Mouse (Mus musculus) MEL (cell line): Measurements from ENCODE around the gene Cdkn2d. TPM values are rescaled to one million over a fixed set of nuclear protein-coding genes. Genes with fewer than 3 reads are reported as not detected.
A peak's percentile ranks its signal among the peaks of the same experiment; 100 is the strongest.

Experiments
- DNase-seq: peaks from one replicate; pipeline ENCODE4 v3.0.0; 2011; ENCODE audit warnings: low read depth, low spot score
- H3K27ac ChIP-seq: 2 replicates; pipeline ENCODE4 v1.5.1; 2012; ENCODE audit warnings: low read depth, mild to moderate bottlenecking, control low read depth, low read length, moderate library complexity; ENCODE audit not compliant: control insufficient read depth
- H3K27me3 ChIP-seq, 2 experiments: fragments of 150-350 bp in 1 of 2; sonication (generic) in 1 of 2; 2 replicates each; pipeline ENCODE4 v1.6.1; 2012; ENCODE audit warnings: low read length in 2 of 2, mild to moderate bottlenecking in 2 of 2, improper control_type of control experiment in 1 of 2, moderate library complexity in 1 of 2; ENCODE audit not compliant: insufficient read depth in 2 of 2, control insufficient read depth in 1 of 2
- H3K36me3 ChIP-seq, 2 experiments: 2 replicates each; pipeline ENCODE4 v1.6.1; 2012 to 2014; ENCODE audit warnings: low read length in 2 of 2, improper control_type of control experiment in 1 of 2, inconsistent platforms in 1 of 2, mild to moderate bottlenecking in 1 of 2; ENCODE audit not compliant: insufficient read depth in 2 of 2, control insufficient read depth in 1 of 2
- H3K4me1 ChIP-seq, 2 experiments: fragments of 150-350 bp in 1 of 2; sonication (generic) in 1 of 2; 2 replicates each; pipeline ENCODE4 v1.6.1; 2012; ENCODE audit warnings: low read length in 2 of 2, improper control_type of control experiment in 1 of 2, mild to moderate bottlenecking in 1 of 2; ENCODE audit not compliant: insufficient read depth in 2 of 2, control insufficient read depth in 1 of 2
- H3K4me3 ChIP-seq, 2 experiments: fragments of 150-350 bp in 1 of 2; sonication (generic) in 1 of 2; 2 replicates each; pipeline ENCODE4 v1.5.1; 2012; ENCODE audit warnings: low read depth in 2 of 2, low read length in 2 of 2, mild to moderate bottlenecking in 2 of 2, moderate library complexity in 2 of 2, control low read depth in 1 of 2, improper control_type of control experiment in 1 of 2; ENCODE audit not compliant: control insufficient read depth in 1 of 2, insufficient read depth in 1 of 2
- H3K79me2 ChIP-seq: 2 replicates; pipeline ENCODE4 v1.6.1; 2012; ENCODE audit warnings: mild to moderate bottlenecking, low read length, moderate library complexity; ENCODE audit not compliant: control insufficient read depth, poor library complexity, insufficient read depth
- H3K9ac ChIP-seq: 2 replicates; pipeline ENCODE4 v1.6.1; 2012; ENCODE audit warnings: low read depth, mild to moderate bottlenecking, control low read depth, low read length, moderate library complexity; ENCODE audit not compliant: control insufficient read depth, poor library complexity, severe bottlenecking
- H3K9me3 ChIP-seq: fragments of 150-350 bp; sonication (generic); replicated peaks from 2 replicates; pipeline ENCODE4 v1.6.1; 2012; ENCODE audit warnings: mild to moderate bottlenecking, low read length, improper control_type of control experiment, moderate library complexity; ENCODE audit not compliant: insufficient read depth
- CHD1 ChIP-seq: IDR thresholded peaks from 2 replicates; pipeline ENCODE4 v1.6.1; 2012; ENCODE audit warnings: low read depth, mild to moderate bottlenecking, inconsistent platforms, low read length, improper control_type of control experiment
- CHD2 ChIP-seq: IDR thresholded peaks from 2 replicates; pipeline ENCODE4 v1.6.1; 2011; ENCODE audit warnings: low read length, improper control_type of control experiment
- CTCF ChIP-seq, 3 experiments: IDR thresholded peaks in 2 of 3; conservative IDR thresholded peaks in 1 of 3; 2 replicates each; pipeline ENCODE4 v1.5.1; 2011 to 2012; ENCODE audit warnings: low read length in 3 of 3, low read depth in 2 of 3, mild to moderate bottlenecking in 2 of 3, improper control_type of control experiment in 1 of 3, inconsistent platforms in 1 of 3, mixed read lengths in 1 of 3, moderate library complexity in 1 of 3; ENCODE audit not compliant: control insufficient read depth in 1 of 3, insufficient read depth in 1 of 3, poor library complexity in 1 of 3, severe bottlenecking in 1 of 3
- E2F4 ChIP-seq: IDR thresholded peaks from 2 replicates; pipeline ENCODE4 v1.6.1; 2011; ENCODE audit warnings: low read depth, low read length, improper control_type of control experiment, borderline replicate concordance
- ELF1 ChIP-seq: IDR thresholded peaks from 2 replicates; pipeline ENCODE4 v1.6.1; 2014; ENCODE audit warnings: low read depth, mild to moderate bottlenecking, inconsistent platforms, low read length, improper control_type of control experiment, moderate library complexity
- EP300 ChIP-seq, 2 experiments: IDR thresholded peaks; 2 replicates each; pipeline ENCODE4 v1.6.1; 2011; ENCODE audit warnings: improper control_type of control experiment in 2 of 2, low read length in 2 of 2, low read depth in 1 of 2, mild to moderate bottlenecking in 1 of 2
- ETS1 ChIP-seq: IDR thresholded peaks from 2 replicates; pipeline ENCODE4 v1.6.1; 2012; ENCODE audit warnings: low read depth, mild to moderate bottlenecking, inconsistent platforms, low read length, improper control_type of control experiment, moderate library complexity
- GABPA ChIP-seq: IDR thresholded peaks from 2 replicates; pipeline ENCODE4 v1.6.1; 2012; ENCODE audit warnings: low read depth, mild to moderate bottlenecking, inconsistent platforms, low read length, improper control_type of control experiment, moderate library complexity
- GATA1 ChIP-seq: IDR thresholded peaks from 2 replicates; pipeline ENCODE4 v1.6.1; 2011; ENCODE audit warnings: low read depth, low read length, improper control_type of control experiment
- HCFC1 ChIP-seq: IDR thresholded peaks from 2 replicates; pipeline ENCODE4 v1.6.1; 2012; ENCODE audit warnings: low read depth, mild to moderate bottlenecking, inconsistent platforms, low read length, improper control_type of control experiment, moderate library complexity
- MAFK ChIP-seq: IDR thresholded peaks from 2 replicates; pipeline ENCODE4 v1.6.1; 2011; ENCODE audit warnings: low read depth, mild to moderate bottlenecking, low read length, improper control_type of control experiment, borderline replicate concordance
- MAX ChIP-seq: IDR thresholded peaks from 2 replicates; pipeline ENCODE4 v1.6.1; 2011; ENCODE audit warnings: low read length, improper control_type of control experiment
- MAZ ChIP-seq: IDR thresholded peaks from 2 replicates; pipeline ENCODE4 v1.6.1; 2012; ENCODE audit warnings: low read depth, mild to moderate bottlenecking, inconsistent platforms, low read length, improper control_type of control experiment
- MEF2A ChIP-seq: IDR thresholded peaks from 2 replicates; pipeline ENCODE4 v1.6.1; 2014; ENCODE audit warnings: low read depth, mild to moderate bottlenecking, inconsistent platforms, low read length, improper control_type of control experiment; ENCODE audit not compliant: poor library complexity, insufficient replicate concordance, severe bottlenecking; ENCODE audit errors: extremely low read depth
- MXI1 ChIP-seq: IDR thresholded peaks from 2 replicates; pipeline ENCODE4 v1.6.1; 2011; ENCODE audit warnings: mild to moderate bottlenecking, low read depth, low read length, improper control_type of control experiment
- MYB ChIP-seq: IDR thresholded peaks from 2 replicates; pipeline ENCODE4 v1.6.1; 2011; ENCODE audit warnings: mild to moderate bottlenecking, low read depth, low read length, improper control_type of control experiment
- MYC ChIP-seq: IDR thresholded peaks from 2 replicates; pipeline ENCODE4 v1.6.1; 2011; ENCODE audit warnings: low read depth, mild to moderate bottlenecking, low read length, improper control_type of control experiment, moderate library complexity
- NELFE ChIP-seq: IDR thresholded peaks from 2 replicates; pipeline ENCODE4 v1.6.1; 2011; ENCODE audit warnings: low read depth, low read length, improper control_type of control experiment
- NRF1 ChIP-seq: IDR thresholded peaks from 2 replicates; pipeline ENCODE4 v1.6.1; 2014; ENCODE audit warnings: low read depth, mild to moderate bottlenecking, inconsistent platforms, low read length, improper control_type of control experiment, moderate library complexity; ENCODE audit not compliant: poor library complexity, insufficient read depth, severe bottlenecking
- POLR2A ChIP-seq, 2 experiments: IDR thresholded peaks; 2 replicates each; pipeline ENCODE4 v1.6.1; 2011 to 2012; ENCODE audit warnings: low read length in 2 of 2, mild to moderate bottlenecking in 2 of 2, control low read depth in 1 of 2, improper control_type of control experiment in 1 of 2, low read depth in 1 of 2, moderate library complexity in 1 of 2; ENCODE audit not compliant: control insufficient read depth in 1 of 2, insufficient read depth in 1 of 2, poor library complexity in 1 of 2
- POLR2AphosphoS2 ChIP-seq: IDR thresholded peaks from 2 replicates; pipeline ENCODE4 v1.6.1; 2011; ENCODE audit warnings: low read length, improper control_type of control experiment
- RAD21 ChIP-seq: IDR thresholded peaks from 2 replicates; pipeline ENCODE4 v1.6.1; 2011; ENCODE audit warnings: mild to moderate bottlenecking, low read depth, low read length, improper control_type of control experiment
- RCOR1 ChIP-seq: IDR thresholded peaks from 2 replicates; pipeline ENCODE4 v1.6.1; 2012; ENCODE audit warnings: low read depth, mild to moderate bottlenecking, inconsistent platforms, low read length, improper control_type of control experiment
- SIN3A ChIP-seq: IDR thresholded peaks from 2 replicates; pipeline ENCODE4 v1.6.1; 2012; ENCODE audit warnings: low read length, improper control_type of control experiment, inconsistent platforms
- SMC3 ChIP-seq: IDR thresholded peaks from 2 replicates; pipeline ENCODE4 v1.6.1; 2011; ENCODE audit warnings: low read depth, low read length, improper control_type of control experiment
- TBP ChIP-seq: IDR thresholded peaks from 2 replicates; pipeline ENCODE4 v1.8.0; 2011; ENCODE audit warnings: low read depth, low read length, improper control_type of control experiment
- TCF12 ChIP-seq: IDR thresholded peaks from 2 replicates; pipeline ENCODE4 v1.6.1; 2014; ENCODE audit warnings: low read depth, mild to moderate bottlenecking, inconsistent platforms, low read length, improper control_type of control experiment, moderate library complexity
- USF2 ChIP-seq, 2 experiments: IDR thresholded peaks; 2 replicates each; pipeline ENCODE4 v1.6.1; 2011 to 2012; ENCODE audit warnings: improper control_type of control experiment in 2 of 2, low read length in 2 of 2, borderline replicate concordance in 1 of 2, inconsistent platforms in 1 of 2, low read depth in 1 of 2, mild to moderate bottlenecking in 1 of 2; ENCODE audit not compliant: insufficient read depth in 1 of 2
- ZC3H11A ChIP-seq: IDR thresholded peaks from 2 replicates; pipeline ENCODE4 v1.6.1; 2012; ENCODE audit warnings: low read depth, mild to moderate bottlenecking, inconsistent platforms, low read length, improper control_type of control experiment
- ZNF384 ChIP-seq: IDR thresholded peaks from 2 replicates; pipeline ENCODE4 v1.6.1; 2012; ENCODE audit warnings: low read depth, mild to moderate bottlenecking, inconsistent platforms, low read length, improper control_type of control experiment
- polyA plus RNA-seq, 2 experiments: library from polyadenylated mRNA; stranded (reverse) in 1 of 2; unstranded in 1 of 2; fragments of >175 nt in 1 of 2; fragments of >200 nt in 1 of 2; gene quantifications; 2 replicates each; pipeline versions ENCODE4 v1.2.1 to v1.2.4; 2012; ENCODE audit warnings: low replicate concordance in 2 of 2, low read depth in 1 of 2; ENCODE audit not compliant: insufficient read length in 2 of 2, insufficient read depth in 1 of 2, missing spikeins in 1 of 2
- total RNA-seq: library from RNA; depleted of rRNA; stranded (reverse); fragments of 300-350 nt; gene quantifications from 2 replicates; pipeline ENCODE4 v1.2.3, GENCODE M21; 2012

The Cdkn2d gene
- total and polyA plus RNA-seq, 3 experiments = 40.1 to 67.9 TPM; not detected in 1

DNA sequence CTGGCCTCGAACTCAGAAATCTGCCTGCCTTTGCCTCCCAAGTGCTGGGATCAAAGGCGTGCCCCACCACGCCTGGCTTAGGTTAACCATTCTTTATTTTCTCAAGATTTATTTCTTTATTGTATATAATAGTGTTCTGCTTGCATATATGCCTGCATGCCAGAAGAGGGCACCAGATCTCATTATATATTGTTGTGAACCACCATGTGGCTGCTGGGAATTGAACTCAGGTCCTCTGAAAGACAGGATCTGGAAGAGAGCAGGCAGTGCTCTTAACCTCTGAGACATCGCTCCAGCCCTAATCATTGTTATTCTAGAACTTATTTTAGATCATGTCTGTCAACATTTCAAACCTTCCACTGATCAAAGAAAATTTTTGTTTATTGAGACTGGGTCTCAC, 28.3 kb upstream of the Cdkn2d start:
- Histone ChIP-seq H3K36me3 (peaks cover 0 to 22% of the 10 kb centered on the region in 2 experiments; a peak in 2 of 4 replicates), H3K4me1 (peaks cover 18 to 26% of the 10 kb centered on the region in 2 experiments), H3K79me2 (peaks cover 22% of the 10 kb centered on the region), H3K9ac (no peak overlapping the region), H3K9me3 (no peaks in the 10 kb centered on the region), H3K4me3 (no peak overlapping the region), H3K27me3 (no peaks in the 10 kb centered on the region), H3K27ac (no peak overlapping the region)
- no peak for TF ChIP-seq CHD2
- TF ChIP-seq E2F4 = 0 out of 2 replicates have a peak, but pooled peaks have one; percentile 13
- no peak for TF ChIP-seq CHD1
- TF ChIP-seq RCOR1 = peak; percentile 53; the same call in 1 of the 2 replicates
- TF ChIP-seq MYB = no peak
- peak; percentile 69 for TF ChIP-seq SMC3
- TF ChIP-seq CTCF (IDR thresholded peaks at IDR 0.05 in 2 of 3, conservative IDR thresholded peaks at IDR 0.05 in 1 of 3; ENCODE audit: control insufficient read depth in 1 of 3, insufficient read depth in 1 of 3, low read depth in 2 of 3, low read length in 3 of 3, poor library complexity in 1 of 3, severe bottlenecking in 1 of 3) = peak; percentile 51 to 70 (median 60)
- TF ChIP-seq ZC3H11A = peak; percentile 52; the same call in 1 of the 2 replicates
- no peak for TF ChIP-seq USF2 (IDR thresholded peaks at IDR 0.05; ENCODE audit: borderline replicate concordance in 1 of 2, insufficient read depth in 1 of 2, low read depth in 1 of 2, low read length in 2 of 2)
- 0 out of 2 replicates have a peak, but pooled peaks have one; percentile 32 for TF ChIP-seq HCFC1
- peak; percentile 59 for TF ChIP-seq RAD21
- peak; percentile 71; the same call in 1 of the 2 replicates for TF ChIP-seq MYC
- peak; percentile 58; the same call in 1 of the 2 replicates for TF ChIP-seq MXI1
- peak; percentile 53; the same call in 1 of the 2 replicates for TF ChIP-seq SIN3A
- 0 out of 4 replicates have a peak, but pooled peaks of 1 of the 2 experiments have one; percentile 13 for TF ChIP-seq EP300 (IDR thresholded peaks at IDR 0.05; ENCODE audit: low read depth in 1 of 2, low read length in 2 of 2)
- TF ChIP-seq MAX = peak; percentile 54; the same call in 1 of the 2 replicates
- 0 out of 2 replicates have a peak, but pooled peaks have one; percentile 18 for TF ChIP-seq ZNF384
- DNase-seq = peak; percentile 76

DNA sequence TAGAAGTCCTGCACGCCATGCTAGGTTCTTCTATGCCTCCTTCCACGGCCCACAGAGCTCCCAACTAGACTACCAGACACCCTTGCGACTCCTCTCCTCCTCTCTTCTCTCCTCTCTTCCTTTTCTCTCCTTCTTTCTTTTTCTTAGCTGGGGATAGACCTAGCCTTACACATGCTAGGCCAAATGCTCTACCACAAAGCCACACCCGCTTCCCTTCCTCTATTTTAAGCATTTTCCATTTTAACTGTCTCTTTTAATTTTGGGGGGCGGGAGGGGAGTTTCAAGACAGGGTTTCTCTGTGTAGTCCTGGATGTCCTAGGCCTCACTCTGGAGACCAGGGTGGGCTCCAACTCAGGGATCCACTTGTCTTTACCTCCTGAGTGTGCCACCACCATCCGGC, 27.6 kb upstream of the Cdkn2d start:
- peak; percentile 84 for DNase-seq
- Histone ChIP-seq H3K36me3 (peaks cover 0 to 25% of the 10 kb centered on the region in 2 experiments; a peak in 2 of 4 replicates), H3K9me3 (no peaks in the 10 kb centered on the region), H3K27ac (peak overlapping the region; percentile 37), H3K79me2 (peaks cover 22% of the 10 kb centered on the region), H3K9ac (peak overlapping the region; percentile 10), H3K4me3 (no peak overlapping the region), H3K27me3 (no peaks in the 10 kb centered on the region), H3K4me1 (peaks cover 20 to 32% of the 10 kb centered on the region in 2 experiments)
- TF ChIP-seq GATA1 (0 out of 2 replicates have a peak, but pooled peaks have one; percentile 1), ELF1 (no peak), MAZ (peak; percentile 65; the same call in 1 of the 2 replicates), TCF12 (0 out of 2 replicates have a peak, but pooled peaks have one; percentile 37), CTCF (IDR thresholded peaks at IDR 0.05 in 2 of 3, conservative IDR thresholded peaks at IDR 0.05 in 1 of 3; ENCODE audit: control insufficient read depth in 1 of 3, insufficient read depth in 1 of 3, low read depth in 2 of 3, low read length in 3 of 3, poor library complexity in 1 of 3, severe bottlenecking in 1 of 3) (no peak), MEF2A (0 out of 2 replicates have a peak, but pooled peaks have one; percentile 64), POLR2A (IDR thresholded peaks at IDR 0.05; ENCODE audit: control insufficient read depth in 1 of 2, insufficient read depth in 1 of 2, low read depth in 1 of 2, low read length in 2 of 2, poor library complexity in 1 of 2) (no peak), POLR2AphosphoS2 (no peak), ETS1 (peak; percentile 63; the same call in 1 of the 2 replicates), NRF1 (no peak), ZNF384 (no peak), USF2 (IDR thresholded peaks at IDR 0.05; ENCODE audit: borderline replicate concordance in 1 of 2, insufficient read depth in 1 of 2, low read depth in 1 of 2, low read length in 2 of 2) (no peak), MYB (no peak), GABPA (no peak), MYC (no peak), MAFK (no peak), NELFE (no peak; the same call in 1 of the 2 replicates), TBP (0 out of 2 replicates have a peak, but pooled peaks have one; percentile 30), SMC3 (no peak), ZC3H11A (no peak)
